Mouse (Mus musculus) layer of hippocampus, postnatal 10 days (tissue): ENCODE data around the gene Nolc1. TPM values are rescaled to one million over a fixed set of nuclear protein-coding genes. Genes with fewer than 3 reads are reported as not detected.

ENCODE experiments used
- total RNA-seq, 2 experiments: library from RNA; stranded (reverse); gene quantifications; 2 replicates each; pipeline ENCODE4 v1.2.3; 2021

Nolc1 gene
- total RNA-seq, 2 experiments from 2014 or later: 41.2 to 45.6 TPM

Other genes starting within 250 kb of the Nolc1 start
- 10 to 100 TPM; 21.5 to 26.0 TPM for gene Armh3, start 77.4 kb upstream of the Nolc1 start, total RNA-seq
- gene Hps6, start 72.4 kb upstream of the Nolc1 start, total RNA-seq: 1 to 10 TPM; 4.6 to 4.7 TPM
- gene Pprc1, start 31.0 kb upstream of the Nolc1 start, total RNA-seq: 10 to 100 TPM; 34.7 to 36.2 TPM
- gene Ldb1, start 30.6 kb upstream of the Nolc1 start, total RNA-seq: 100 to 1,000 TPM; 104 to 113 TPM
- not detected for gene Elovl3, start 56.0 kb downstream of the Nolc1 start, total RNA-seq
- not detected for gene Pitx3, start 72.5 kb downstream of the Nolc1 start, total RNA-seq
- gene Gbf1, start 76.6 kb downstream of the Nolc1 start, total RNA-seq: 10 to 100 TPM; 81.1 to 98.1 TPM
- gene Nfkb2, start 228.5 kb downstream of the Nolc1 start, total RNA-seq: 1 to 10 TPM; 3.1 to 3.2 TPM